Mouse (Mus musculus) gonadal fat pad, adult 2 months (tissue): ENCODE measurements around the gene Shroom1. TPM values are rescaled to one million over a fixed set of nuclear protein-coding genes. Genes with fewer than 3 reads are reported as not detected.

Experiments used
- DNase-seq: peaks from one replicate; pipeline ENCODE4 v3.0.0-alpha.2; 2012; ENCODE audit warnings: low read depth
- polyA plus RNA-seq: library from polyadenylated mRNA; depleted of rRNA; stranded (reverse); fragments of >200 nt; gene quantifications from 2 replicates; pipeline ENCODE4 v1.2.3, GENCODE M21; 2012

Shroom1 gene
- polyA plus RNA-seq, 1 experiment = 12.6 TPM

DNA sequence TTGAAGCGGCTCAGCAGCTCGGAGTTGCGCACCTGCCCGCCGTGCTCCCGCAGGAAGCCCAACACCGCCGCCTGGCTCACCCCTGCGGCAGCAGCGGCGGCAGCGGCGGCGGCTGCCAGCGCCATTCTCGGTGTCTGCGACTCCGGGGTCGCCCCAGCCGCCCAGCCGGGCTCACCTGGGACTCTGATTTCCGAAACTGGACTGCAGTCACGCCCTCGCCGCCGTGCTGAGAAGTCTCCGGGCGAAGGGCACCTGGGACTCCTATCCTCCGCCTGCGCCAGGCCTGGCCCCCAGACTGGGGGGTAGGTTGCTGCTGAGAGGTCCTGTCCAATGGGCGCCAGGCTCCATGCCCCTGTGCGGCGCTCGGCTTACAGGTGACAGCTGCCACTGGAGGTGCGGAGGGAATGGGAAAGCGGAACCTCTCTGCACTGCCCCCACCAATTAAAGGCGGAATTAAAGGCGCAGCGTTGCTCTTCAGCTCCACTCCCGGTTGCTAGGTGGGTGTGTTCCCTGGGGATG lies 22.8 kb downstream of the Shroom1 start, which contains the start of the genes Gm9945 and Sowaha:
Gene Gm9945, plus strand, starts transcription at position 384 of the 519 bp plus-strand sequence.
Gene Sowaha, minus strand, starts transcription at position 492 of the 519 bp plus-strand sequence.
- DNase-seq = no peak

DNA sequence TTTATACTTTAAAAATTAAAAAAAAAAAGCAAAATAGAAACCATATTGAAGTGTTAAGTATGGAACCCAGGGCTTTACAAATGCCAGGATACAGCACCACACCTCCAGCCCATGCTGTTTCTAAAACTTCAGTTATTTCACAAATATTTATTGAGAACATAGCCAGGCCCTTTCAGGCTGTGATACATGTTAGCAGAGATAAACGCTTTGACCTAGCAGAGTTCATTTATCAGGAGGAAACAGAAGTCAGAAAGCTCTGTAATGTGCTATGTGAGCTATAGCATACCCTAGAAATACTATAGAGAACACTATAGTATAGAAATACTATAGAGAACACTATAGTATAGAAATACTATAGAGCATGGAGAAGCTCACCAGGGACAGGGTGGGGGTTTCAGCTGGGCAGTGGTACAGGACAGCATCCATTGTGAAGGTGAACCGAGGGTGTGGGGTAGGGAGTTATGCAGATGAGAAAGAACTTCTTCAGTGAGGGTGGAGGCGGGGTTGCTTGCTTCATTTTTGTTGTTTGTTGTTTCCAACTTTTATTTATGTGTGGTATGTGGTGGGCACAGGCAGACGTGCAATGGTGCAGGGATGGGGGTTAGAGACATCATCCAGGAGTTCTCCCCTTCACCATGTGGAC lies 24.2 kb downstream of the Shroom1 start:
- DNase-seq = no peak

DNA sequence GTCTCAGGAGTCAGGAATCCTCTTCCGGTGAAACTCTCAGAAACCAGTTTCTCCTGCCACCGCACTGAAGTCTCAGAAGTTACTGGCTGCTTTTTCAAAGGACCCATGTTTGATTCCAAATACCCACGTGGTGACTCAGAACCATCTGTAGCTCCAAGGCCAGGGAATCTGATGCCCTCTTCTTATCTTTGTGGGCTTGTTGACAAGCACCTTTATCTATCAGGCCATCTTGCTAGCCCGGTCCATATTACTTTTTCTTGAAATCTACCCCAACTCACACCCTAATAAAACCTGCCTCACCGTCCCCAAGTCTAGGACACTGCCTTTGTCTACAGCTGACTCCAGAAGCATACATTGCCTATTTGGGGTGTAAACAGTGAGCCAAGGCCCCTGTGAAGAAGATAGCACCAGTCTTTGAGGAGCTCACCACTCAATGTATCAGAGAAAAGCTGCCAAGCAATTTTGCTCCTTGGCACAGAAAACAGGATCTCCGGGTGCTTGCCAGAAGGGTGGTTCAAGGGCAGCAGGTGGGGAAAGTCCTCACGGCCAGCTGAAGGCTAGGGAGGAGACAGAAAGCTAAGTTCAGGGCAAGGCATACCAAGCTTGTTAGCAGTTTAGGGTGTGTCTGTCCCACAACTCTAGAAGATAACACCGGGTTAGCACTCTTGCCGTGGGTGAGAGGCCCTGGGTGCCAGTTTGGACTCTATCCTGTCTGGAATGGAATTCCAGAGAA lies 26.3 kb downstream of the Shroom1 start:
- DNase-seq = no peak

- DNase-seq = no peak
These were observed 28.7 kb downstream of the Shroom1 start for GRCm38 (mm10) chr11:53485719-53486118.

DNA sequence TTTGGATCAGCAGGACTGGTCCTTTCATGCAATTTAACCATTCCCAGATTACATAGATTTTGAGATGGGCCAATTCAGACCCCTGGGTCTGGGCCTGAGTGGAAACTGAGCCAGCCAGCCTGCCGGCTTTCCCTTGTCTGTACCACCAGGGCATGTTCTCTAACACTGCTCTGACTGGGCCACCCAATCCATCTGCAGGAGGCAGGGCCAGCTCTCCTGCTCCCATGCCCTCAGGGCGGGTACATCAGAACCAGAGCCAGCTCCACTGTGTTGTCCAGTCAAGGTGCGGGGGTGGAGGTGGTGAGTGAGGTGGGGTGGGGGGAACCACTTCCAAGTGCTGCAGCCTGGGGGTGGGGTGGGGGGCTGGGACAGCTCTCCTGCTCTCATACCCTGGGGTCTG lies 29.3 kb downstream of the Shroom1 start:
- DNase-seq = no peak

DNA sequence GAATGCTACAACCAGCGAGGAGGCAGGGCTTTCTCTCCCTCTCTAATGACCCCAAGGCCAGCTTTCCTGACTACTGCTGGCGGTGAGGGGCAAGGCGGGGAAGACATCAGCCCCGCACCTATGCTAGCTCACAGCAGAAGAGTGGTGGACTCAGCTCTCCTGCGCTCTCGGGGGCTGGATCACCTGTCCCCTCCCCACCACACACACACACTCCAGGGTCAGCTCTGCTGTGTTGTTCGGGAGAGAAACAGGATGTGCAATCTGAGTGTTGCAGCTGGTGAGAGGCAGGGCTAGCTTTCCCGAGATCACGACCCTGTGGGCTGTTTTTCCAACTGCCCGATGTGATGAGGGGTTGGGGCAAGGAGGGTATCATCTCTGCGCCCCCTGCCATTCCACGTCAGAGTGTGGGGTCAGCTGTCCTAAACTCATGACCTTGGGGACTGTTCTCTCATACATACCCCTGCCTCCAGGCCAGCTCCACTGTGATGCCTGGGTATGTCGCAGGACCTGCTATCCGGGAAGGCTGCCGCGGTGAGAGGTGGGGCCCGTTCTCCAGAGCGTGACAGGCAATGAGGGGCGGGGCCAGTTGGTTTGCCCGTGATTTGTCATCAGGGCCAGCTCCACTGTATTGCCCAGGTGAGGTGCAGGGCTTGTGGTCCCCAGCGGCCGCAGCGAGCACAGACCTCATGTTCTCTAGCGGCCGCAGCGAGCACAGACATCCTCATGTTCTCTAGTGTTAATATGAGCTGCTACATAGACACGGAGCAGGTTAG lies 30.0 kb downstream of the Shroom1 start:
- no peak for DNase-seq

- no peak for DNase-seq
These were observed 32.0 kb downstream of the Shroom1 start for GRCm38 (mm10) chr11:53489007-53489406.

DNA sequence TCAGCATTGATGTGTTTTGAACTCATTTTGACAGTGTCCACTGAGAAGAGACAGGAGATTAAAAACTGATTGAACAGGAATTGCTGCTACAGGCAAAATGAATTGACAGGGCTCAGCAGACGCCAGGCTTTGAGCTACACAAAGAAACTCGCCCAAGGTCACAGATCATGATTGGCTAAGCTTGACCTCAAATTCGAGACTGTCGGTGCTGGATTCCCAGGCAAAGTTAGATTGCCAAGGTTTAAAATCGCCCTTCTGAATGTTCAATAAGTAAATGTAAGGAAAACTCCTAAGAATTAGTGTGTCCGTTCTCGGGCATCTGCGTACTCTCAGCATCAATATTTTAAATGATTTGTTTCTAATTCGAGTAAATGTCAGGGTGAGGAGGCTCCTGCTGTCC lies 32.4 kb downstream of the Shroom1 start:
- DNase-seq = no peak

- DNase-seq = no peak
These were observed 35.0 kb downstream of the Shroom1 start for GRCm38 (mm10) chr11:53491954-53492401.

DNA sequence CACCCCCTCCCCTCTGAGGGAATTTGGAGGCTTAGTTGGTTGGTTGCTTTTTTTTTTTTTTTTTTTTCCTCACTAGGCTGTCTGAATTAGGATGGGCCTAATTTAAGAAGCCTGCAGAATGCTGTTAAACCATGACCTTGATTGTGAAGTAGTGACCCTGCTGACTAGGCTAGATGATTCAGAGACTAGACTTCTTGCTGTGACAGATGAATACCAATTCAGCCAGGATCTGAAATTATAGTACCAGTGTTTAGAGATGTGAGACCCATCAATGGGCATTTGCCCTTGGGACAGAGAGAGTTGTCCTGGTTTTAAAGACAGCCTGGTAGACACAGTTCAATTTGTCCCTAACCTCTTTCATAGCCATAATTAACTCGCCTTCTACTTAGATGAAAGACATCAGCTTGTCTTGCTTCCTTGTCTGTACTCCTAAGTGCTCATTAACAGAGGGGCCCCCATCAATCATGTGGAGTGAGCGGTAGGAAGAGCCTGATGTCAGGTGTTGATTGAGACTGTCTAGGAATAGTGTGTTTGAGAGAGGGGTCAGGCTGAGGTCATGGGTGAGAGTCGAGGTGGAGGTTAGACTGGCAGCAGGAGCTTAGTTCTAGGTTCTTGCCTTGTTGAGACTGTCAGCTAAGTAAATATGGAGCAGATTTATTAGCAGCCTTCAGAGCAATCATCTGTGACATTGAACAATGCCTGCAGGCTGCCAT lies 36.4 kb downstream of the Shroom1 start:
- no peak for DNase-seq

GRCm38 (mm10) chr11:53495417-53495816 lies 38.4 kb downstream of the Shroom1 start:
- DNase-seq = no peak

DNA sequence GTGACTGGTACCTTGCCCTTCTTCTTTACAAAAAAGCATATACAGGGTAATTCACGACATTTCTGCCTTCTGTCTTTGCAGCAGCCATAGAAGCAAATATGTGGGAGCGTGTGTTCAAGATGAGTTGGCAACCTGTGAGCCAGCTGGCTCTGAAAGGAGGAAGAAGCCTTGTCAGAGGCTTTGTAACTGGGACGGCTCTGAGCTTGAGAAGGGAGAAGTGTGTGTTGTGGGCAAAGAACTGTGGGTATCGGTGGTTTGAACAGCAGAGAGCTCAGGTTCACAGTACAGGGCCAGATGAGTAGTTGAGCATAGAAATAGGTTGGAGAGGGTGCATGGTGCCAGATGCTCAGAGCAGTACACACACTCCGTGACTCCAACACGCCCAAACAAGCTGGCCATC lies 39.9 kb downstream of the Shroom1 start:
- DNase-seq = no peak

GRCm38 (mm10) chr11:53500569-53500968 lies 43.6 kb downstream of the Shroom1 start:
- DNase-seq = peak; percentile 24

DNA sequence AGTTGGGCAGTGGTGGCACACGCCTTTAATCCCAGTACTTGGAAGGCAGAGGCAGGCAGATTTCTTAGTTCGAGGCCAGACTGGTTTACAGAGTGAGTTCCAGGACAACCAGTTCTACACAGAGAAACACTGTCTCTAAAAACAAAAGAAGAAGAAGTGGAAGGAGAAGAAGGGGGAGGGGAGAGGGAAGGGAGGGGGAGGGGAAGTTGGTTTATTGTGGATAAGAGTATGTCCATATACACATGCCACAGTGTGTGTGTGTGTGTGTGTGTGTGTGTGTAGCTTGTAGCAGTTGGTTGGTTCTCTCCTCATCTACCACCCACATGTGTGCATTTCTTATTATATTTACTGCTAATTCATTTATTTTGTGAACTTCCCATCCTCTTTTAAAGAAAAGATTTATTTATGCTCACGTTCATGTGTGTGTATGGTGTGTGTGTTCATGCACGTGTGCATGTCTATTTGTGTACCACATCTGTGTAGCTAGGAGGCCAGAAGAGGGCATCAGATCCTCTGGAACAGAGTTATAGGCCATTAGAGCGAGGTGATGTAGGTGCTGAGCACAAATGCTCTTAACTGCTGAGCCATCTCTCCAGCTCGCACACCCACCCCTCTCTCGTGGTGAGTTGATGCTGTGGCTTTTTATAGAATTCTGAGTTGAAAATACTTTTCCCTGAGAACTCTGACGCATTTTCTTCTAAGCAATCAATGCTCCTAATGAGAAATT lies 45.2 kb downstream of the Shroom1 start:
- no peak for DNase-seq

GRCm38 (mm10) chr11:53503738-53504137 lies 46.7 kb downstream of the Shroom1 start:
- no peak for DNase-seq

DNA sequence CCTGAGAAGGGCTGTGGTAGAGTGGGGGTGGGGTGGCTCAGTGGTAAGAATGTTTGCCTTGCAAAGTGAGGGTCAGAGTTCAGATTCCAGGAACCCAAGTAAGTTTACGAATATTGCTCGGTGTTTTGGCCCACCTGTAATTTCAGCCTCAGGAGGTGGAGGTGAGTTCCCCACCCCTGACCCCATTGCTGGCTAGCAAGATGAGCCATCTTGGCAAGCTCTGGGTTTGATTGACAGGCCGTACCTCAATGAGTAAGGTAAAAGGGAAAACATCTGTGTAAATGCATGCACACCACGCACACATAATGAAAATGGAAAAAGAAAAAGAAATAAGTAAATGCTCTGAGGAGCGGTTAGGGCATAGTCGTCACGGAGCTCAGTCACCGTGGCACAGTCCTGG lies 47.4 kb downstream of the Shroom1 start:
- no peak for DNase-seq

GRCm38 (mm10) chr11:53505026-53505663 lies 48.1 kb downstream of the Shroom1 start:
- no peak for DNase-seq

DNA sequence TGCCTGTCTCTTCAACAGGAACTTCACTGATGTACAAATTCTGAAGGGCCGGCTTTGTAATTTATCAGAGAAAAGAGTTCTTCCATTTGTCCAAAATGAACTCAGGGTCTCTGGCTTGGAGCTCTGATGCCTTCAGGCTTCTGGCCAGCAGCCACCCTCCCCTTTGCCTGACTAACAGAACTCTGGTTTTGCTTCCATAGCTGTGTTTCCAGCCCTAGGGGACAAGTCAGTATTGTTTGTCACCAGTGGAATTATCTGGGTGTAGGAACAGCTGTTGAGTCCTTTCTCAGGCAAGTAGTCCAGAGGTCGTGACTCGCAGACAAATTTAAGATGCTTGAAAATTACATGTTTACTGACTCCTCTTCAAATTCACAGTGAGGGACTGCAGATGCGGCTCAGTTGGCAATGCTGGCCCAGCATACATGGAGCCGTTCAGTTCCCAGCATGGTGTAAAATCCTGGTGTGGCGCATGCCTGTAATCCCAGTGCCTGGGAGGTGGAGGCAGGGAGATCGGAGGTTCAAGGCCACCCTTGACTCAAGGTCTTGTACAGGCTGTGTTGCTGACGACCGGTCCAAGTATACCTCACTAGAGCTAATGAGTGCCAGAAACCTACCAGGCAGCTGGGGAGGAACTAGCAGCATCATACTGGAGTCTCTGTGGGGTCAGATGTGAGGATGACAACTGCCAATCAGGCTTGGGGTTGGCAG lies 50.2 kb downstream of the Shroom1 start:
- DNase-seq = no peak

- peak; percentile 33 for DNase-seq
These were observed 51.1 kb downstream of the Shroom1 start for GRCm38 (mm10) chr11:53508152-53508551.

DNA sequence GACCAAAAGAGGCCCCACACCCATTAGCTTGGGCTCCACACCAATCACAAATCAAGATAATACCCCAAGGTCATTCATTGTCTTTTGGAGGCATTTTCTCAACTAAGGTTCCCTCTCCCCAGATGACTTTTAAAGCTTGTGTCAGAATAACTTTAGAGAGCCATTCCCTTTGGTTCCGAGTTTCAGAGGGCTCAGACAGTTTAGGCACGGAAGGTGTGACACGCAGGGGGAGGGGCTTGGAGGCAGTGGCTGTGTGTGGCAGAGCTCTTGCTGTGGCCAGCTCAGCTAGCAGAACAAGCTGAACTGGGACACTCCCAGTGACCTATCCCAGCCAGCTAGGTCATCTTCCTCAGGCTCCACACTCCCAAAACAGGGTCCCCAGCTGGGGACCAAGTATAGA lies 51.6 kb downstream of the Shroom1 start:
- no peak for DNase-seq
